Mouse (Mus musculus): ENCODE measurements around the gene Tmcc3.

- TF ChIP-seq HCFC1 (IDR thresholded peaks at IDR 0.05; ENCODE audit: borderline replicate concordance, insufficient read depth, low read length) (no peak), ZC3H11A (IDR thresholded peaks at IDR 0.05; ENCODE audit: borderline replicate concordance, low read depth, low read length) (no peak), ZNF384 (IDR thresholded peaks at IDR 0.05; ENCODE audit: low read depth, low read length) (no peak), MAFK (IDR thresholded peaks at IDR 0.05; ENCODE audit: insufficient read depth, low read depth, low read length) (no peak)
These were observed 40.6 kb downstream of the Tmcc3 start for GRCm38 (mm10) chr10:94352172-94352876.
